Comparison of ENCODE assay signal across 15 mouse cellular contexts in genomic region chr11:79096673-79097072, GRCm38 (mm10). TPM values are rescaled to one million over a fixed set of nuclear protein-coding genes. Genes with fewer than 3 reads are reported as not detected.
DNase-seq lines count a peak whose midpoint lies in the region; ATAC-seq and TF ChIP-seq lines count a peak whose summit lies in the region.
"Had no signal": no experiment of that assay in that cellular context is flagged by ENCODE, and none has a peak within 500 bp of the region (broad histone marks: within the 10 kb centered on the region; RNA-seq: fewer than 3 reads in every experiment).

No protein-coding gene starts in this region.

- no peaks in the 10 kb centered on the region for H3K27me3 ChIP-seq in hindbrain, embryonic 10.5 days (ENCODE audit: insufficient read depth, poor library complexity, severe bottlenecking)
- H3K27me3 ChIP-seq in hindbrain, postnatal 0 days (ENCODE audit: insufficient read depth, low read length) = no peaks in the 10 kb centered on the region
- H3K27me3 ChIP-seq in lung, postnatal 0 days (replicated peaks; ENCODE audit: insufficient read depth, low read length) = no peaks in the 10 kb centered on the region
- H3K27me3 ChIP-seq in embryonic facial prominence, embryonic 10.5 days (replicated peaks; ENCODE audit: low read depth, poor library complexity, severe bottlenecking) = no peaks in the 10 kb centered on the region
- no peaks in the 10 kb centered on the region for H3K27me3 ChIP-seq in stomach, postnatal 0 days (ENCODE audit: control insufficient read depth, insufficient read depth, low read length)

- no peak for TF ChIP-seq EP300 in lung, postnatal 0 days (IDR thresholded peaks at IDR 0.05)
- no peak for TF ChIP-seq EP300 in stomach, postnatal 0 days (optimal IDR thresholded peaks at IDR 0.05)

- H3K4me1 ChIP-seq in hindbrain, embryonic 10.5 days (replicated peaks) = peaks cover 81% of the 10 kb centered on the region
- H3K4me1 ChIP-seq in hindbrain, postnatal 0 days (ENCODE audit: insufficient read depth, low read length) = peaks cover 18% of the 10 kb centered on the region; the same call in 1 of the 2 replicates
- H3K4me1 ChIP-seq in lung, postnatal 0 days (ENCODE audit: insufficient read depth, low read depth, low read length) = peaks cover 35% of the 10 kb centered on the region; the same call in 1 of the 2 replicates
- H3K4me1 ChIP-seq in embryonic facial prominence, embryonic 10.5 days = peaks cover 83% of the 10 kb centered on the region
- peaks cover 16% of the 10 kb centered on the region; the same call in 1 of the 2 replicates for H3K4me1 ChIP-seq in stomach, postnatal 0 days (replicated peaks; ENCODE audit: control insufficient read depth, insufficient read depth)

- WGBS in hindbrain, embryonic 10.5 days = 84% methylated on average over 5 of the region's 5 CpGs
- 77% methylated on average over 5 of the region's 5 CpGs for WGBS in hindbrain, postnatal 0 days
- WGBS in lung, postnatal 0 days = 45% methylated on average over 5 of the region's 5 CpGs
- WGBS in embryonic facial prominence, embryonic 10.5 days = 84% methylated on average over 5 of the region's 5 CpGs
- WGBS in stomach, postnatal 0 days = 59% methylated on average over 5 of the region's 5 CpGs

- H3K4me3 ChIP-seq in hindbrain, embryonic 10.5 days = no peak overlapping the region
- no peak overlapping the region for H3K4me3 ChIP-seq in hindbrain, postnatal 0 days (ENCODE audit: low read length)
- H3K4me3 ChIP-seq in lung, postnatal 0 days (ENCODE audit: low read depth, low read length) = no peak overlapping the region
- no peak overlapping the region for H3K4me3 ChIP-seq in embryonic facial prominence, embryonic 10.5 days
- H3K4me3 ChIP-seq in stomach, postnatal 0 days (ENCODE audit: low read depth, low read length) = no peak overlapping the region
- H3K4me3 ChIP-seq: erythroblast, embryonic 14.5 days had no signal

- no peaks in the 10 kb centered on the region for H3K36me3 ChIP-seq in hindbrain, embryonic 10.5 days
- H3K36me3 ChIP-seq in hindbrain, postnatal 0 days (ENCODE audit: insufficient read depth, low read length) = no peaks in the 10 kb centered on the region
- H3K36me3 ChIP-seq in lung, postnatal 0 days (ENCODE audit: insufficient read depth, low read length) = no peaks in the 10 kb centered on the region
- no peaks in the 10 kb centered on the region for H3K36me3 ChIP-seq in embryonic facial prominence, embryonic 10.5 days (replicated peaks)
- H3K36me3 ChIP-seq in stomach, postnatal 0 days (ENCODE audit: control insufficient read depth, insufficient read depth, low read length) = no peaks in the 10 kb centered on the region

- no peak for ATAC-seq in hindbrain, postnatal 0 days
- no peak for ATAC-seq in lung, postnatal 0 days
- no peak for ATAC-seq in stomach, postnatal 0 days (ENCODE audit: low FRiP score, low TSS enrichment)
- no peak for ATAC-seq in megakaryocyte progenitor cell, adult 5-6 weeks (replicated peaks; ENCODE audit: poor library complexity)
- ATAC-seq: activated CD4-positive, CD25-positive, alpha-beta regulatory T cell, adult 4 months; CD4-positive, CD25-positive, alpha-beta regulatory T cell, adult 4 months; midbrain, embryonic 16.5 days had no signal

- H3K9me3 ChIP-seq in hindbrain, embryonic 10.5 days = no peaks in the 10 kb centered on the region
- no peaks in the 10 kb centered on the region for H3K9me3 ChIP-seq in hindbrain, postnatal 0 days (ENCODE audit: low read length)
- H3K9me3 ChIP-seq in lung, postnatal 0 days (ENCODE audit: low read length) = no peaks in the 10 kb centered on the region
- H3K9me3 ChIP-seq in embryonic facial prominence, embryonic 10.5 days = no peaks in the 10 kb centered on the region
- no peaks in the 10 kb centered on the region for H3K9me3 ChIP-seq in stomach, postnatal 0 days (ENCODE audit: control insufficient read depth, low read length)

- TF ChIP-seq CTCF in hindbrain, postnatal 0 days (IDR thresholded peaks at IDR 0.05; ENCODE audit: low read depth) = no peak
- TF ChIP-seq CTCF in lung, postnatal 0 days (IDR thresholded peaks at IDR 0.05) = no peak
- no peak for TF ChIP-seq CTCF in stomach, postnatal 0 days (IDR thresholded peaks at IDR 0.05; ENCODE audit: low read depth)

- H3K27ac ChIP-seq in hindbrain, embryonic 10.5 days = peak overlapping the region; percentile 87
- H3K27ac ChIP-seq in hindbrain, postnatal 0 days = no peak overlapping the region
- peak overlapping the region; percentile 87 for H3K27ac ChIP-seq in lung, postnatal 0 days (ENCODE audit: low read length)
- H3K27ac ChIP-seq in embryonic facial prominence, embryonic 10.5 days (replicated peaks) = peak overlapping the region; percentile 81
- peak overlapping the region; percentile 45; the same call in 1 of the 2 replicates for H3K27ac ChIP-seq in stomach, postnatal 0 days (replicated peaks)

- H3K9ac ChIP-seq in hindbrain, postnatal 0 days (replicated peaks; ENCODE audit: low read length) = no peak overlapping the region
- no peak overlapping the region for H3K9ac ChIP-seq in lung, postnatal 0 days (replicated peaks; ENCODE audit: low read depth)
- no peak overlapping the region for H3K9ac ChIP-seq in stomach, postnatal 0 days (ENCODE audit: low read length)

- no peak overlapping the region for H3K4me2 ChIP-seq in hindbrain, postnatal 0 days (ENCODE audit: low read depth, low read length)
- H3K4me2 ChIP-seq in lung, postnatal 0 days (replicated peaks; ENCODE audit: low read depth, low read length) = no peak overlapping the region
- H3K4me2 ChIP-seq in stomach, postnatal 0 days (replicated peaks; ENCODE audit: low read depth) = no peak overlapping the region

- no peak for DNase-seq in hindbrain, embryonic 10.5 days (ENCODE audit: low spot score)
- no peak for DNase-seq in hindbrain, postnatal 0 days (ENCODE audit: low spot score)
- peak; percentile 51 for DNase-seq in lung, postnatal 0 days (ENCODE audit: low spot score)
- DNase-seq in lung, postnatal 25 days (ENCODE audit: low spot score) = no peak
- DNase-seq in embryonic facial prominence, embryonic 10.5 days (ENCODE audit: low spot score) = no peak
- DNase-seq in stomach, postnatal 0 days (ENCODE audit: low spot score) = no peak
- DNase-seq: adrenal gland, postnatal 36 days; cerebellum, postnatal 10 days; kidney, postnatal 10 days; right cerebral cortex, postnatal 25 days had no signal

RNA-seq across cellular contexts. Expression of gene Ksr1, which starts 49.5 kb away (rescaled TPM):
- 2.7 and 5.2 TPM in 2 replicates for polyA plus RNA-seq in hindbrain, embryonic 10.5 days (2016; fragmentation: Nextera tagmentation; extraction: Ambion mirVana)
- total RNA-seq in hindbrain, postnatal 0 days (2014; rRNA removed) = 48.0 and 51.3 TPM in 2 replicates
- 1.9 and 2.5 TPM in 2 replicates for polyA plus RNA-seq in hindbrain, postnatal 0 days (2015; fragmentation: Nextera tagmentation; extraction: Ambion mirVana)
- polyA plus RNA-seq in lung, postnatal 0 days (2015; fragmentation: Nextera tagmentation; extraction: Ambion mirVana) = 2.3 TPM in 2 replicates
- polyA plus RNA-seq in embryonic facial prominence, embryonic 10.5 days (2016; fragmentation: Nextera tagmentation; extraction: Ambion mirVana) = 1.0 and 1.5 TPM in 2 replicates
- polyA plus RNA-seq in stomach, postnatal 0 days (2015; fragmentation: Nextera tagmentation; extraction: Ambion mirVana) = 0.67 and 0.94 TPM in 2 replicates
- 7.1 and 8.7 TPM in 2 replicates for total RNA-seq in megakaryocyte progenitor cell, adult 5-6 weeks (2015)
- total RNA-seq in megakaryocyte progenitor cell, adult 5-6 weeks (2017) = 6.0 and 7.2 TPM in 2 replicates
